ENCODE assay signal across 24 mouse cellular contexts in genomic region chr12:59193637-59194036, GRCm38 (mm10). TPM values are rescaled to one million over a fixed set of nuclear protein-coding genes. Genes with fewer than 3 reads are reported as not detected.
DNase-seq lines count a peak whose midpoint lies in the region; ATAC-seq and TF ChIP-seq lines count a peak whose summit lies in the region.
"Had no signal": no experiment of that assay in that cellular context is flagged by ENCODE, and none has a peak within 500 bp of the region (broad histone marks: within the 10 kb centered on the region; RNA-seq: fewer than 3 reads in every experiment).

No protein-coding gene starts in this region.

- no peak for TF ChIP-seq POLR2A in liver, adult 2 months (IDR thresholded peaks at IDR 0.05; ENCODE audit: extremely low read depth, insufficient read depth, low read length)

- in situ Hi-C loops in ES-E14 (cut with MboI; ENCODE audit: low sequenced_read_pairs in 2 of 2, unreplicated experiment in 2 of 2), result no loop called here

- H3K27ac ChIP-seq in liver, adult 2 months (replicated peaks; ENCODE audit: insufficient read depth, low read depth, low read length), result 0 out of 2 replicates have a peak overlapping the region, but pooled peaks have one; percentile 19
- H3K27ac ChIP-seq in ES-E14 (ENCODE audit: insufficient read depth, low read depth, low read length, poor library complexity, severe bottlenecking), result no peak overlapping the region
- H3K27ac ChIP-seq in liver, embryonic 12.5 days, result peak overlapping the region; percentile 18
- 0 out of 2 replicates have a peak overlapping the region, but pooled peaks have one; percentile 2 for H3K27ac ChIP-seq in stomach, postnatal 0 days (replicated peaks)
- H3K27ac ChIP-seq: embryonic facial prominence, embryonic 10.5 days; embryonic facial prominence, embryonic 13.5 days; forebrain, embryonic 12.5 days; forebrain, embryonic 15.5 days; heart, adult 2 months; hindbrain, embryonic 12.5 days; hindbrain, embryonic 15.5 days had no signal

- no peak for ATAC-seq in liver, embryonic 12.5 days
- ATAC-seq in stomach, postnatal 0 days (ENCODE audit: low FRiP score, low TSS enrichment), result no peak
- ATAC-seq: CD4-positive, CD25-positive, alpha-beta regulatory T cell, adult 4 months; forebrain, embryonic 15.5 days had no signal

- no peaks in the 10 kb centered on the region for H3K79me2 ChIP-seq in liver, adult 2 months (ENCODE audit: control insufficient read depth, insufficient read depth, low read length)

- TF ChIP-seq EP300 in stomach, postnatal 0 days (optimal IDR thresholded peaks at IDR 0.05), result no peak

- DNase-seq in liver, adult 2 months (ENCODE audit: extremely low read depth, low read depth, low spot score), result peak; percentile 31
- DNase-seq in liver (no peak), ES-E14 (ENCODE audit: low read depth, low spot score) (no peak)
- no peak for DNase-seq in stomach, postnatal 0 days (ENCODE audit: low spot score)
- DNase-seq in thymus, postnatal 0 days (ENCODE audit: low spot score), result no peak
- no peak for DNase-seq in layer of hippocampus, adult 9-11 months
- DNase-seq: adrenal gland, adult 2 months; adrenal gland, postnatal 14 days; cerebellum, adult 11 months; cerebellum, adult 2 months; cerebellum, adult 9-11 months; cerebellum, postnatal 25 days; gastrocnemius, postnatal 25 days; heart, adult 2 months had no signal

- H3K27me3 ChIP-seq in liver, adult 2 months (ENCODE audit: control insufficient read depth, insufficient read depth, low read length), result no peaks in the 10 kb centered on the region
- no peaks in the 10 kb centered on the region for H3K27me3 ChIP-seq in liver, embryonic 12.5 days (replicated peaks)
- H3K27me3 ChIP-seq in stomach, postnatal 0 days (ENCODE audit: control insufficient read depth, insufficient read depth, low read length), result no peaks in the 10 kb centered on the region
- H3K27me3 ChIP-seq: embryonic facial prominence, embryonic 13.5 days; forebrain, embryonic 12.5 days; forebrain, embryonic 15.5 days; hindbrain, embryonic 12.5 days; hindbrain, embryonic 15.5 days had no signal

- no peaks in the 10 kb centered on the region for H3K9me3 ChIP-seq in ES-E14 (ENCODE audit: control insufficient read depth, insufficient read depth, low read depth, low read length)
- H3K9me3 ChIP-seq in liver, embryonic 12.5 days (replicated peaks), result no peaks in the 10 kb centered on the region
- no peaks in the 10 kb centered on the region for H3K9me3 ChIP-seq in stomach, postnatal 0 days (ENCODE audit: control insufficient read depth, low read length)
- H3K9me3 ChIP-seq: embryonic facial prominence, embryonic 10.5 days; embryonic facial prominence, embryonic 13.5 days; forebrain, embryonic 12.5 days; forebrain, embryonic 15.5 days; G1E; hindbrain, embryonic 12.5 days; hindbrain, embryonic 15.5 days had no signal

- H3K4me1 ChIP-seq in liver, adult 2 months (ENCODE audit: control insufficient read depth, insufficient read depth, low read length), result peaks cover 17% of the 10 kb centered on the region
- H3K4me1 ChIP-seq in ES-E14 (ENCODE audit: control insufficient read depth in 2 of 2, insufficient read depth in 2 of 2, low read length in 2 of 2, poor library complexity in 1 of 2), result no peaks in the 10 kb centered on the region
- H3K4me1 ChIP-seq in liver, embryonic 12.5 days, result peaks cover 27% of the 10 kb centered on the region
- no peaks in the 10 kb centered on the region for H3K4me1 ChIP-seq in stomach, postnatal 0 days (replicated peaks; ENCODE audit: control insufficient read depth, insufficient read depth)
- H3K4me1 ChIP-seq: embryonic facial prominence, embryonic 10.5 days; embryonic facial prominence, embryonic 13.5 days; forebrain, embryonic 12.5 days; forebrain, embryonic 15.5 days; hindbrain, embryonic 12.5 days; hindbrain, embryonic 15.5 days had no signal

- 63% methylated on average over 3 of the region's 3 CpGs for WGBS in liver, adult 2 months
- 70% methylated on average over 3 of the region's 3 CpGs for WGBS in liver, embryonic 12.5 days (ENCODE audit: insufficient replicate concordance)
- 67% methylated on average over 3 of the region's 3 CpGs for WGBS in stomach, postnatal 0 days

- H3K36me3 ChIP-seq in liver, adult 2 months (ENCODE audit: control insufficient read depth, insufficient read depth, low read length), result peaks cover 38% of the 10 kb centered on the region
- 0 out of 2 replicates have a peak, but pooled peaks cover 2% of the 10 kb centered on the region for H3K36me3 ChIP-seq in ES-E14 (ENCODE audit: control insufficient read depth, insufficient read depth, low read length, poor library complexity, severe bottlenecking)
- H3K36me3 ChIP-seq in liver, embryonic 12.5 days, result peaks cover 26% of the 10 kb centered on the region
- H3K36me3 ChIP-seq in stomach, postnatal 0 days (ENCODE audit: control insufficient read depth, insufficient read depth, low read length), result no peaks in the 10 kb centered on the region; the same call in 1 of the 2 replicates

- no peak for TF ChIP-seq CTCF in liver, adult 2 months (IDR thresholded peaks at IDR 0.05; ENCODE audit: low read depth, low read length)
- TF ChIP-seq CTCF in stomach, postnatal 0 days (IDR thresholded peaks at IDR 0.05; ENCODE audit: low read depth), result no peak

- H3K4me2 ChIP-seq in liver, embryonic 12.5 days, result no peak overlapping the region
- H3K4me2 ChIP-seq in stomach, postnatal 0 days (replicated peaks; ENCODE audit: low read depth), result no peak overlapping the region
- H3K4me2 ChIP-seq: embryonic facial prominence, embryonic 13.5 days; forebrain, embryonic 12.5 days; forebrain, embryonic 15.5 days; hindbrain, embryonic 12.5 days; hindbrain, embryonic 15.5 days had no signal

- no peak overlapping the region for H3K9ac ChIP-seq in liver, adult 2 months (ENCODE audit: low read depth, low read length)
- H3K9ac ChIP-seq in ES-E14 (ENCODE audit: insufficient read depth, low read depth, low read length, poor library complexity, severe bottlenecking), result no peak overlapping the region
- H3K9ac ChIP-seq in liver, embryonic 12.5 days, result no peak overlapping the region
- H3K9ac ChIP-seq in stomach, postnatal 0 days (ENCODE audit: low read length), result no peak overlapping the region
- H3K9ac ChIP-seq: embryonic facial prominence, embryonic 13.5 days; forebrain, embryonic 12.5 days; forebrain, embryonic 15.5 days; hindbrain, embryonic 12.5 days; hindbrain, embryonic 15.5 days had no signal

- no peak overlapping the region for H3K4me3 ChIP-seq in liver, adult 2 months (ENCODE audit: insufficient read depth, low read depth, low read length)
- H3K4me3 ChIP-seq in ES-E14 (ENCODE audit: insufficient read depth in 1 of 2, low read depth in 1 of 2, low read length in 2 of 2, poor library complexity in 1 of 2, severe bottlenecking in 1 of 2), result no peak overlapping the region
- no peak overlapping the region for H3K4me3 ChIP-seq in liver, embryonic 12.5 days
- H3K4me3 ChIP-seq in stomach, postnatal 0 days (ENCODE audit: low read depth, low read length), result no peak overlapping the region
- H3K4me3 ChIP-seq: embryonic facial prominence, embryonic 10.5 days; embryonic facial prominence, embryonic 13.5 days; erythroblast, embryonic 14.5 days; forebrain, embryonic 12.5 days; forebrain, embryonic 15.5 days; heart, adult 2 months; hindbrain, embryonic 12.5 days; hindbrain, embryonic 15.5 days had no signal

TF ChIP-seq in ES-E14, 5 proteins besides CTCF, POLR2A, EP300 and RAD21:
- peak; percentile 58; the same call in 1 of the 2 replicates for TF ChIP-seq MAFK (IDR thresholded peaks at IDR 0.05; ENCODE audit: insufficient read depth, low read depth, low read length)
- no peak for TF ChIP-seq ZC3H11A (IDR thresholded peaks at IDR 0.05; ENCODE audit: borderline replicate concordance, low read depth, low read length)
- TF ChIP-seq ZNF384 (IDR thresholded peaks at IDR 0.05; ENCODE audit: low read depth, low read length), result no peak
- no peak for TF ChIP-seq HCFC1 (IDR thresholded peaks at IDR 0.05; ENCODE audit: borderline replicate concordance, insufficient read depth, low read length)

RNA-seq across cellular contexts. Expression of gene Fbxo33, which starts 25.9 kb away (rescaled TPM):
- total RNA-seq in liver, adult 2 months (2014; rRNA removed), result 15.7 and 19.1 TPM in 2 replicates
- polyA plus RNA-seq in liver, adult 2 months (2012; rRNA removed), result 3.8 and 5.1 TPM in 2 replicates
- 41.5 and 47.4 TPM in 2 replicates for total RNA-seq in ES-E14 (2012; rRNA removed)
- 12.5 and 14.6 TPM in 2 replicates for polyA plus RNA-seq in liver, embryonic 12.5 days (2016; fragmentation: Nextera tagmentation; extraction: Ambion mirVana)
- 8.5 and 9.6 TPM in 2 replicates for polyA plus RNA-seq in stomach, postnatal 0 days (2015; fragmentation: Nextera tagmentation; extraction: Ambion mirVana)
- 15.7 and 16.3 TPM in 2 replicates for polyA plus RNA-seq in thymus, postnatal 0 days (2015; fragmentation: Nextera tagmentation; extraction: Ambion mirVana)
